Mouse (Mus musculus) adrenal gland, postnatal 10 days (tissue): Measurements from ENCODE around the gene Dnajc30. TPM values are rescaled to one million over a fixed set of nuclear protein-coding genes. Genes with fewer than 3 reads are reported as not detected.
"Not testable (repeated sequence)": the region's sequence is repeated elsewhere in the genome, so short reads cannot be mapped to it uniquely, and the experiment has no call there.

ENCODE experiments used
- DNase-seq: peaks from one replicate; pipeline ENCODE4 v3.0.0; 2021; ENCODE audit warnings: mixed read lengths
- total RNA-seq, 2 experiments: library from RNA; stranded (reverse); gene quantifications; 2 replicates each; pipeline ENCODE4 v1.2.3; 2021

The Dnajc30 gene
- total RNA-seq, 2 experiments from 2014 or later: 23.7 to 24.5 TPM

GRCm38 (mm10) chr5:135064382-135064766 lies 372 bp downstream of the Dnajc30 start:
- DNase-seq: no peak

GRCm38 (mm10) chr5:135064909-135065446 lies 976 bp downstream of the Dnajc30 start, which contains the start of gene Bud23:
Gene Bud23, minus strand, starts transcription at chr5:135064959.
- DNase-seq: not testable (repeated sequence)

- DNase-seq: no peak
These were observed 2.0 kb downstream of the Dnajc30 start for GRCm38 (mm10) chr5:135066008-135066407.

- no peak for DNase-seq
These were observed 6.4 kb downstream of the Dnajc30 start for GRCm38 (mm10) chr5:135070448-135070847.

GRCm38 (mm10) chr5:135072061-135072460 lies 8.1 kb downstream of the Dnajc30 start:
- DNase-seq: no peak

GRCm38 (mm10) chr5:135072720-135073119 lies 8.7 kb downstream of the Dnajc30 start:
- DNase-seq: no peak

GRCm38 (mm10) chr5:135073349-135074150 lies 9.5 kb downstream of the Dnajc30 start:
- DNase-seq: no peak

- DNase-seq: no peak
These were observed 11.7 kb downstream of the Dnajc30 start for GRCm38 (mm10) chr5:135075655-135076054.

- DNase-seq: no peak
These were observed 12.4 kb downstream of the Dnajc30 start for GRCm38 (mm10) chr5:135076368-135076767.

GRCm38 (mm10) chr5:135076931-135077505 lies 13.0 kb downstream of the Dnajc30 start:
- no peak for DNase-seq

- DNase-seq: peak; percentile 98
These were observed 13.8 kb downstream of the Dnajc30 start, which contains the start of gene Vps37d for GRCm38 (mm10) chr5:135077564-135078481. Gene Vps37d, minus strand, starts transcription at chr5:135078266.

GRCm38 (mm10) chr5:135078482-135078810 lies 14.4 kb downstream of the Dnajc30 start:
- DNase-seq: no peak

- no peak for DNase-seq
These were observed 15.6 kb downstream of the Dnajc30 start for GRCm38 (mm10) chr5:135079578-135079977.

GRCm38 (mm10) chr5:135080539-135080938 lies 16.5 kb downstream of the Dnajc30 start:
- no peak for DNase-seq

GRCm38 (mm10) chr5:135086871-135087270 lies 22.9 kb downstream of the Dnajc30 start:
- DNase-seq: no peak

GRCm38 (mm10) chr5:135089653-135090052 lies 25.7 kb downstream of the Dnajc30 start, which contains the start of gene Mlxipl:
Gene Mlxipl, plus strand, starts transcription at chr5:135089890.
- DNase-seq: no peak

- DNase-seq: no peak
These were observed 37.0 kb downstream of the Dnajc30 start for GRCm38 (mm10) chr5:135100981-135101380.

- peak; percentile 23 for DNase-seq
These were observed 40.1 kb downstream of the Dnajc30 start for GRCm38 (mm10) chr5:135103999-135104660.

- DNase-seq: peak; percentile 93
These were observed 42.8 kb downstream of the Dnajc30 start for GRCm38 (mm10) chr5:135106758-135107256.

GRCm38 (mm10) chr5:135107521-135108501 lies 43.8 kb downstream of the Dnajc30 start:
- DNase-seq: peak; percentile 91
